Mouse (Mus musculus): ENCODE data around the gene Sec24b. TPM values are rescaled to one million over a fixed set of nuclear protein-coding genes. Genes with fewer than 3 reads are reported as not detected.

Sec24b gene
- total and polyA plus RNA-seq, 3 experiments = 14.3 to 50.6 (median 31.2) TPM

GRCm38 (mm10) chr3:130059805-130060395 lies 1.5 kb downstream of the Sec24b start:
- Histone ChIP-seq H3K4me2 (ENCODE audit: insufficient read depth, low read depth, poor library complexity, severe bottlenecking) (peak overlapping the region; percentile 67), H3K27ac (ENCODE audit: insufficient read depth, low read depth) (peak overlapping the region; percentile 58; the same call in 1 of the 2 replicates), H3K9me3 (replicated peaks; ENCODE audit: low read length) (no peaks in the 10 kb centered on the region), H3K36me3 (replicated peaks in 1 of 2; ENCODE audit: control insufficient read depth in 1 of 2, insufficient read depth in 1 of 2, low read length in 1 of 2) (peaks cover 0 to 23% of the 10 kb centered on the region in 2 experiments), H3K4me3 (replicated peaks in 1 of 3; ENCODE audit: low read depth in 2 of 3, low read length in 2 of 3, poor library complexity in 1 of 3) (peak overlapping the region; percentile 66 to 96 (median 77)), H3K4me1 (ENCODE audit: control insufficient read depth in 1 of 2, insufficient read depth in 2 of 2) (peaks cover 20 to 67% of the 10 kb centered on the region in 2 experiments; a peak in 3 of 4 replicates), H3K9ac (ENCODE audit: insufficient read depth, low read depth) (peak overlapping the region; percentile 96), H3K79me2 (replicated peaks; ENCODE audit: control insufficient read depth, extremely low read depth, insufficient read depth, poor library complexity, severe bottlenecking) (peaks cover 36% of the 10 kb centered on the region), H3K27me3 (replicated peaks) (no peaks in the 10 kb centered on the region)
- DNase-seq (ENCODE audit: extremely low read depth) = peak; percentile 29
- dilution Hi-C loops (cut with MboI; ENCODE audit: extremely low pct_ligation_motif_present, extremely low pct_unique_long_range_greater_than_20kb, low sequenced_read_pairs) (no loop called here), in situ Hi-C loops (cut with MboI; ENCODE audit: low pct_ligation_motif_present, low pct_unique_long_range_greater_than_20kb, low sequenced_read_pairs) (no loop called here)
- TF ChIP-seq POLR2A (IDR thresholded peaks at IDR 0.05; ENCODE audit: low read depth, low read length) = no peak
- TF ChIP-seq CHD2 (IDR thresholded peaks at IDR 0.05; ENCODE audit: low read length) = no peak
- no peak for TF ChIP-seq KAT2A (IDR thresholded peaks at IDR 0.05; ENCODE audit: insufficient replicate concordance, low read length)
- TF ChIP-seq MEF2A (IDR thresholded peaks at IDR 0.05; ENCODE audit: borderline replicate concordance, low read depth, low read length) = no peak
- no peak for TF ChIP-seq POLR2AphosphoS2 (IDR thresholded peaks at IDR 0.05; ENCODE audit: low read depth, low read length)
- TF ChIP-seq ZNF384 (IDR thresholded peaks at IDR 0.05; ENCODE audit: low read depth, low read length) = peak; percentile 59
- peak; percentile 52 for TF ChIP-seq BHLHE40 (IDR thresholded peaks at IDR 0.05; ENCODE audit: low read depth, low read length)
- TF ChIP-seq ZMIZ1 (IDR thresholded peaks at IDR 0.05; ENCODE audit: low read depth, low read length) = no peak
- TF ChIP-seq IRF4 (IDR thresholded peaks at IDR 0.05; ENCODE audit: low read depth, low read length) = no peak
- TF ChIP-seq UBTF (IDR thresholded peaks at IDR 0.05; ENCODE audit: low read depth, low read length) = peak; percentile 92
- TF ChIP-seq ZC3H11A (IDR thresholded peaks at IDR 0.05; ENCODE audit: low read depth, low read length) = no peak
- TF ChIP-seq MYC (IDR thresholded peaks at IDR 0.05; ENCODE audit: low read depth, low read length) = 0 out of 2 replicates have a peak, but pooled peaks have one; percentile 26

GRCm38 (mm10) chr3:130058488-130058887 lies 2.9 kb downstream of the Sec24b start:
- Histone ChIP-seq H3K27ac (ENCODE audit: insufficient read depth, low read depth) (no peak overlapping the region), H3K4me2 (ENCODE audit: insufficient read depth, low read depth, poor library complexity, severe bottlenecking) (no peak overlapping the region), H3K36me3 (replicated peaks in 1 of 2; ENCODE audit: control insufficient read depth in 1 of 2, insufficient read depth in 1 of 2, low read length in 1 of 2) (peaks cover 0 to 37% of the 10 kb centered on the region in 2 experiments), H3K4me3 (replicated peaks in 1 of 3; ENCODE audit: low read depth in 2 of 3, low read length in 2 of 3, poor library complexity in 1 of 3) (no peak overlapping the region), H3K9ac (ENCODE audit: insufficient read depth, low read depth) (no peak overlapping the region), H3K4me1 (ENCODE audit: control insufficient read depth in 1 of 2, insufficient read depth in 2 of 2) (peaks cover 22 to 69% of the 10 kb centered on the region in 2 experiments), H3K79me2 (replicated peaks; ENCODE audit: control insufficient read depth, extremely low read depth, insufficient read depth, poor library complexity, severe bottlenecking) (peaks cover 50% of the 10 kb centered on the region), H3K9me3 (replicated peaks; ENCODE audit: low read length) (no peaks in the 10 kb centered on the region), H3K27me3 (replicated peaks) (no peaks in the 10 kb centered on the region)
- DNase-seq (ENCODE audit: extremely low read depth) = no peak
- in situ Hi-C loops (cut with MboI; ENCODE audit: low pct_ligation_motif_present, low pct_unique_long_range_greater_than_20kb, low sequenced_read_pairs) = no loop called here
- dilution Hi-C loops (cut with MboI; ENCODE audit: extremely low pct_ligation_motif_present, extremely low pct_unique_long_range_greater_than_20kb, low sequenced_read_pairs) = no loop called here
- TF ChIP-seq MAZ (IDR thresholded peaks at IDR 0.05; ENCODE audit: low read depth, low read length) = no peak
- no peak for TF ChIP-seq MEF2A (IDR thresholded peaks at IDR 0.05; ENCODE audit: borderline replicate concordance, low read depth, low read length)
- TF ChIP-seq MAFK (IDR thresholded peaks at IDR 0.05; ENCODE audit: insufficient replicate concordance, low read length) = no peak
- no peak for TF ChIP-seq SMC3 (IDR thresholded peaks at IDR 0.05; ENCODE audit: low read depth, low read length)
- no peak for TF ChIP-seq TCF12 (IDR thresholded peaks at IDR 0.05; ENCODE audit: low read depth, low read length)
